Mouse (Mus musculus) midbrain, embryonic 12.5 days (tissue): ENCODE results near the gene Ccdc92. TPM values are rescaled to one million over a fixed set of nuclear protein-coding genes. Genes with fewer than 3 reads are reported as not detected.

Experiments used
- ATAC-seq: fragments of 200-750 bp; cut with Nextera tagmentation; 2 replicates; pipeline ENCODE4 v1.8.0; 2017; ENCODE audit warnings: low read depth, moderate TSS enrichment, moderate library complexity; ENCODE audit not compliant: low FRiP score
- H3K27ac ChIP-seq: fragments of 300-500 bp; sonication (generic); replicated peaks from 2 replicates; pipeline ENCODE4 v1.5.1; 2016; ENCODE audit warnings: mild to moderate bottlenecking
- H3K27me3 ChIP-seq: fragments of 300-500 bp; sonication (generic); 2 replicates; pipeline ENCODE4 v1.6.1; 2016; ENCODE audit warnings: mild to moderate bottlenecking
- H3K36me3 ChIP-seq: fragments of 300-500 bp; sonication (generic); 2 replicates; pipeline ENCODE4 v1.6.1; 2016
- H3K4me1 ChIP-seq: fragments of 300-500 bp; sonication (generic); 2 replicates; pipeline ENCODE4 v1.6.1; 2016
- H3K4me2 ChIP-seq: fragments of 300-500 bp; sonication (generic); replicated peaks from 2 replicates; pipeline ENCODE4 v1.6.1; 2016; ENCODE audit warnings: mild to moderate bottlenecking, moderate library complexity
- H3K4me3 ChIP-seq: fragments of 300-500 bp; sonication (generic); 2 replicates; pipeline ENCODE4 v1.5.1; 2016; ENCODE audit warnings: mild to moderate bottlenecking
- H3K9ac ChIP-seq: fragments of 300-500 bp; sonication (generic); replicated peaks from 2 replicates; pipeline ENCODE4 v1.6.1; 2016; ENCODE audit warnings: mild to moderate bottlenecking, moderate library complexity
- H3K9me3 ChIP-seq: fragments of 300-500 bp; sonication (generic); 2 replicates; pipeline ENCODE4 v1.6.1; 2016; ENCODE audit warnings: mild to moderate bottlenecking
- WGBS: fragments of 180-500 bp; shearing (Covaris S2); methylation state at CpG from one replicate; pipeline ENCODE4 v1.1.7; 2016; 5-methylcytosine and 5-hydroxymethylcytosine counted together
- polyA plus RNA-seq: library from polyadenylated mRNA; unstranded; fragments of >200 nt; fragmentation: Nextera tagmentation; extraction: Ambion mirVana; gene quantifications from 2 replicates; pipeline ENCODE4 v1.2.1, GENCODE M21; 2016

The Ccdc92 gene
- polyA plus RNA-seq, 1 experiment from 2014 or later, result 20.8 TPM

- Histone ChIP-seq H3K9me3 (peaks cover 3% of the 10 kb centered on the region), H3K27me3 (no peaks in the 10 kb centered on the region), H3K4me2 (no peak overlapping the region), H3K4me1 (no peaks in the 10 kb centered on the region), H3K4me3 (no peak overlapping the region), H3K36me3 (no peaks in the 10 kb centered on the region), H3K27ac (no peak overlapping the region), H3K9ac (no peak overlapping the region)
- WGBS, result 85% methylated on average over 18 of the region's 18 CpGs
- no peak for ATAC-seq
These were observed 39.9 kb downstream of the Ccdc92 start for GRCm38 (mm10) chr5:124822128-124822894.

DNA sequence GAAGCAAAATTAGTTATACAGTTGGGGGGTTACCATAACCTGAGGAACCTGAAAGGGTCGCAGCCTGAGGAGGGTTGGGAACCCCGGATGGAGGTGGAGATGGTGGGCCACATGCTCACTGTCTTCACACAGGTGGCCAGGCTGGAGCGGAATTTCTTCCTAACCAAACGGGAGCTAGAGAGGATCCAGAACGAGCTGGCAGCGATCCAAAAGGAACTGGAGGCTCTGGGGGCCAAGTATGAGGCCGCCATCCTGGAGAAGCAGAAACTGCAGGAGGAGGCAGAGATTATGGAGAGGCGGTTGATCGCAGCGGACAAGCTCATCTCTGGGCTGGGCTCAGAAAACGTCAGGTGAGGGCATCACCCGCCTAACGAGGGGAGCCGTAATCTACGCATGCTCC is 45.2 kb downstream of the Ccdc92 start:
- Histone ChIP-seq H3K4me1 (no peaks in the 10 kb centered on the region), H3K9me3 (peaks cover 3% of the 10 kb centered on the region), H3K4me3 (no peak overlapping the region), H3K9ac (no peak overlapping the region), H3K36me3 (no peaks in the 10 kb centered on the region), H3K27me3 (no peaks in the 10 kb centered on the region), H3K27ac (no peak overlapping the region), H3K4me2 (no peak overlapping the region)
- ATAC-seq, result no peak
- WGBS, result 84% methylated on average over 15 of the region's 15 CpGs

GRCm38 (mm10) chr5:124814797-124815196 is 47.4 kb downstream of the Ccdc92 start:
- 72% methylated on average over 5 of the region's 5 CpGs for WGBS

GRCm38 (mm10) chr5:124812466-124812865 is 49.8 kb downstream of the Ccdc92 start:
- ATAC-seq, result no peak
- WGBS, result 88% methylated on average over 12 of the region's 12 CpGs
- Histone ChIP-seq H3K4me2 (no peak overlapping the region), H3K9me3 (0 out of 2 replicates have a peak, but pooled peaks cover 5% of the 10 kb centered on the region), H3K36me3 (no peaks in the 10 kb centered on the region), H3K4me3 (no peak overlapping the region), H3K27me3 (no peaks in the 10 kb centered on the region), H3K4me1 (no peaks in the 10 kb centered on the region), H3K9ac (no peak overlapping the region), H3K27ac (no peak overlapping the region)

More at GRCm38 (mm10) chr5:124814797-124815196, 47.4 kb downstream of the Ccdc92 start:
- Histone ChIP-seq H3K9me3 (peaks cover 3% of the 10 kb centered on the region), H3K4me3 (no peak overlapping the region), H3K9ac (no peak overlapping the region), H3K27ac (no peak overlapping the region), H3K4me2 (no peak overlapping the region), H3K27me3 (no peaks in the 10 kb centered on the region), H3K4me1 (no peaks in the 10 kb centered on the region), H3K36me3 (no peaks in the 10 kb centered on the region)
- no peak for ATAC-seq

- 0 out of 2 replicates have a peak, but pooled peaks cover 5% of the 10 kb centered on the region for H3K9me3 ChIP-seq
- no peak overlapping the region for H3K4me2 ChIP-seq
- ATAC-seq, result no peak
- no peaks in the 10 kb centered on the region for H3K27me3 ChIP-seq
- H3K4me3 ChIP-seq, result no peak overlapping the region
- WGBS, result 82% methylated on average over 4 of the region's 4 CpGs
- no peak overlapping the region for H3K27ac ChIP-seq
- no peaks in the 10 kb centered on the region for H3K4me1 ChIP-seq
- no peak overlapping the region for H3K9ac ChIP-seq
- no peaks in the 10 kb centered on the region for H3K36me3 ChIP-seq
These were observed 52.4 kb downstream of the Ccdc92 start for GRCm38 (mm10) chr5:124809708-124810366.

DNA sequence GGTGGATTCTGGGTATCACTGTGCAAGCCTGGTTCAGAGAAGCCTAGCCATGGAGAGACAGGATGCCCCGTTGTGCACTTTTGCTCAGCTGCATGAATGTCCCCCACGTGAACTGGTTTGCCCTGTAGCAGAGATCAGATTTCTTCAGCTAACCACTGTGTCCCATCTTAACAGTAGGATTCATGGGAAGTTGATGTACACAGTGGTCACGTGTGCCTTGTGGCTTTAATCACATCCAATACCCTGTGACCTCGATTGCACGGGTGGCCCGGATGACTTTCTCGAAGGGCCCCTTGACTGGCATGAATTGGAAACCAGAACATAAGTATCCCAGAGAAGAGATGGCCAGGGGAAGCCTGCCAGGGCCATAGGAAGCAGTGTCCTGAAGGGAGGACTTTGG is 70.1 kb downstream of the Ccdc92 start:
- H3K36me3 ChIP-seq, result no peaks in the 10 kb centered on the region
- WGBS, result 92% methylated on average over 7 of the region's 7 CpGs
- H3K9ac ChIP-seq, result no peak overlapping the region
- H3K27me3 ChIP-seq, result no peaks in the 10 kb centered on the region
- no peak overlapping the region for H3K4me2 ChIP-seq
- H3K27ac ChIP-seq, result no peak overlapping the region
- no peak for ATAC-seq
- H3K4me3 ChIP-seq, result no peak overlapping the region
- H3K9me3 ChIP-seq, result 0 out of 2 replicates have a peak, but pooled peaks cover 4% of the 10 kb centered on the region
- H3K4me1 ChIP-seq, result no peaks in the 10 kb centered on the region

DNA sequence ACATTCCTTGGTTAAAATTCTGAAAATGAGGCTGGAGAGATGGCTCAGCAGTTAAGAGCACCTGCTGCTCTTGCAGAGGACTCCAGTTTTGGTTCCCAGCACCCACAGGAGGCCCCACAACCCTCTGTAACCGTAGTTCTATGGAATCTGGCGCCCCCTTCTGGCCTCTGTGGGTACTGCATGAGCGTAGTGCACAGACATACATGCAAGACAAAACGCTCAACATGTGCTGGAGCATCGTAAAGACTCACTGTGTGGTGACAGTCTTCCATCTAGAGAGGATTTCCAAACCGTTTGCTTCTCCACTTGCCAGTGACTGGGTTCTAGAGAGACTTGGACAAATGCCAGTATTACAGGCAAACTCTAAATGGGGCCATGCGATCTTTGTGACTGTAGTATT is 76.6 kb downstream of the Ccdc92 start:
- H3K4me3 ChIP-seq, result no peak overlapping the region
- H3K9me3 ChIP-seq, result peaks cover 11% of the 10 kb centered on the region; the same call in 1 of the 2 replicates
- 80% methylated on average over 7 of the region's 7 CpGs for WGBS
- H3K27me3 ChIP-seq, result no peaks in the 10 kb centered on the region
- no peaks in the 10 kb centered on the region for H3K4me1 ChIP-seq
- H3K36me3 ChIP-seq, result no peaks in the 10 kb centered on the region
- no peak overlapping the region for H3K9ac ChIP-seq
- no peak for ATAC-seq
- H3K4me2 ChIP-seq, result no peak overlapping the region
- no peak overlapping the region for H3K27ac ChIP-seq

Other genes starting within 250 kb of the Ccdc92 start
- gene Atp6v0a2, start 233.8 kb downstream of the Ccdc92 start, polyA plus RNA-seq, result 50.3 and 59.6 TPM in 2 replicates
- 0.09 and 0.14 TPM in 2 replicates for gene Dnah10, start 137.3 kb downstream of the Ccdc92 start, polyA plus RNA-seq
- gene Zfp664, start 267 bp upstream of the Ccdc92 start, polyA plus RNA-seq, result 171 and 173 TPM in 2 replicates
- 5.2 and 12.1 TPM in 2 replicates for gene Rflna, start 140.8 kb upstream of the Ccdc92 start, polyA plus RNA-seq